Mouse (Mus musculus): ENCODE results near the gene D5Ertd579e.

GRCm38 (mm10) chr5:36554496-36554895, 141.3 kb downstream of the D5Ertd579e start:
- TF ChIP-seq USF1 (IDR thresholded peaks at IDR 0.05; ENCODE audit: low read depth) (no peak), CTCF (IDR thresholded peaks at IDR 0.05; ENCODE audit: control insufficient read depth, insufficient read depth, insufficient read length) (no peak)

Measured in C2C12 (cell line).